Mouse (Mus musculus) right cerebral cortex, postnatal 36 days (tissue): ENCODE results near the gene Cldn19.
"Not testable (repeated sequence)": the region's sequence is repeated elsewhere in the genome, so short reads cannot be mapped to it uniquely, and the experiment has no call there.

Source experiments
- DNase-seq, 2 experiments: peaks; one replicate each; pipeline ENCODE4 v3.0.0; 2022; ENCODE audit warnings: low spot score in 2 of 2, mixed read lengths in 1 of 2

The Cldn19 gene

GRCm38 (mm10) chr4:119252025-119252808 is 3.0 kb upstream of the Cldn19 start:
- DNase-seq = no peak

GRCm38 (mm10) chr4:119254012-119254618 is 1.1 kb upstream of the Cldn19 start:
- DNase-seq = peak in 1 of 2 experiments; percentile 54

- DNase-seq = no peak
Observed at GRCm38 (mm10) chr4:119257083-119257482, 1.9 kb downstream of the Cldn19 start.

- no peak for DNase-seq
Observed at GRCm38 (mm10) chr4:119259344-119260254, 4.4 kb downstream of the Cldn19 start.

GRCm38 (mm10) chr4:119261087-119261713 is 6.0 kb downstream of the Cldn19 start:
- DNase-seq = no peak

- DNase-seq = no peak
Observed at GRCm38 (mm10) chr4:119262483-119262882, 7.3 kb downstream of the Cldn19 start.

GRCm38 (mm10) chr4:119263459-119263858 is 8.2 kb downstream of the Cldn19 start:
- no peak for DNase-seq

GRCm38 (mm10) chr4:119266606-119267005 is 11.4 kb downstream of the Cldn19 start:
- no peak for DNase-seq

- DNase-seq = no peak
Observed at GRCm38 (mm10) chr4:119274627-119275026, 19.4 kb downstream of the Cldn19 start.

GRCm38 (mm10) chr4:119275226-119275625 is 20.0 kb downstream of the Cldn19 start:
- no peak for DNase-seq

- DNase-seq = no peak
Observed at GRCm38 (mm10) chr4:119275726-119276125, 20.5 kb downstream of the Cldn19 start.

- DNase-seq = not testable (repeated sequence)
Observed at GRCm38 (mm10) chr4:119278784-119279183, 23.6 kb downstream of the Cldn19 start.

- no peak for DNase-seq
Observed at GRCm38 (mm10) chr4:119284861-119285260, 29.6 kb downstream of the Cldn19 start.

- no peak for DNase-seq
Observed at GRCm38 (mm10) chr4:119285336-119285735, 30.1 kb downstream of the Cldn19 start.

- no peak for DNase-seq
Observed at GRCm38 (mm10) chr4:119291921-119292320, 36.7 kb downstream of the Cldn19 start.

GRCm38 (mm10) chr4:119292771-119293573 is 37.8 kb downstream of the Cldn19 start:
- peak; percentile 43 to 58 for DNase-seq

GRCm38 (mm10) chr4:119293574-119294258 is 38.5 kb downstream of the Cldn19 start:
- peak; percentile 4 to 16 for DNase-seq

- peak; percentile 99 for DNase-seq
Observed at GRCm38 (mm10) chr4:119294415-119295133, 39.4 kb downstream of the Cldn19 start, which contains the start of gene Ybx1. TSS of gene Ybx1 (minus strand) at chr4:119294604.

- no peak for DNase-seq
Observed at GRCm38 (mm10) chr4:119295134-119295453, 39.9 kb downstream of the Cldn19 start.

GRCm38 (mm10) chr4:119297361-119297760 is 42.1 kb downstream of the Cldn19 start:
- DNase-seq = no peak
